Mouse (Mus musculus): ENCODE data around the gene Hmg20a. TPM values are rescaled to one million over a fixed set of nuclear protein-coding genes. Genes with fewer than 3 reads are reported as not detected.
"Not testable (repeated sequence)": the region's sequence is repeated elsewhere in the genome, so short reads cannot be mapped to it uniquely, and the experiment has no call there.

Hmg20a gene
- 10 to 100 TPM; 15.6 to 18.4 TPM for total RNA-seq (2021)
- long read RNA-seq, experiment 1, transcript Hmg20a-201 (10 exons, 3,778 nt), result major isoform, 5 of 31 reads
- long read RNA-seq, experiment 1, partial matches to known transcripts, result 10 of 31 reads
- long read RNA-seq, experiment 1, other reads (novel, unspliced or antisense), result 13 of 31 reads
- long read RNA-seq, experiment 2, partial matches to known transcripts, result 0 of 12 reads
- long read RNA-seq, experiment 2, other reads (novel, unspliced or antisense), result 9 of 12 reads

- DNase-seq, result peak; percentile 100
These were observed at the start of gene Hmg20a, which contains the start of gene Peak1 for GRCm38 (mm10) chr9:56417948-56418737. Gene Hmg20a, plus strand, starts transcription at chr9:56418609. Gene Peak1, minus strand, starts transcription at chr9:56418067.

- peak; percentile 22 to 26 for DNase-seq
These were observed 49.6 kb upstream of the Hmg20a start for GRCm38 (mm10) chr9:56368814-56369213.

- no peak for DNase-seq
These were observed 47.7 kb upstream of the Hmg20a start for GRCm38 (mm10) chr9:56370710-56371109.

GRCm38 (mm10) chr9:56374401-56374800 lies 44.0 kb upstream of the Hmg20a start:
- DNase-seq, result peak; percentile 46 to 67

- no peak for DNase-seq
These were observed 35.6 kb upstream of the Hmg20a start for GRCm38 (mm10) chr9:56382786-56383185.

- no peak for DNase-seq
These were observed 25.6 kb upstream of the Hmg20a start for GRCm38 (mm10) chr9:56392857-56393256.

GRCm38 (mm10) chr9:56396306-56396705 lies 22.1 kb upstream of the Hmg20a start:
- no peak for DNase-seq

GRCm38 (mm10) chr9:56404619-56405018 lies 13.8 kb upstream of the Hmg20a start:
- DNase-seq, result peak in 1 of 2 experiments; percentile 25

- DNase-seq, result no peak
These were observed 8.5 kb upstream of the Hmg20a start for GRCm38 (mm10) chr9:56409928-56410327.

- peak in 1 of 2 experiments; percentile 35 for DNase-seq
These were observed 5.7 kb upstream of the Hmg20a start for GRCm38 (mm10) chr9:56412716-56413115.

GRCm38 (mm10) chr9:56414322-56414721 lies 4.1 kb upstream of the Hmg20a start:
- DNase-seq, result no peak

GRCm38 (mm10) chr9:56415393-56415792 lies 3.0 kb upstream of the Hmg20a start:
- DNase-seq, result no peak

GRCm38 (mm10) chr9:56415935-56416607 lies 2.3 kb upstream of the Hmg20a start:
- no peak for DNase-seq

GRCm38 (mm10) chr9:56417415-56417947 lies 928 bp upstream of the Hmg20a start:
- peak; percentile 91 to 93 for DNase-seq

GRCm38 (mm10) chr9:56418738-56419239 lies 380 bp downstream of the Hmg20a start:
- peak; percentile 79 for DNase-seq

GRCm38 (mm10) chr9:56420236-56420635 lies 1.8 kb downstream of the Hmg20a start:
- DNase-seq, result no peak

- no peak for DNase-seq
These were observed 2.6 kb downstream of the Hmg20a start for GRCm38 (mm10) chr9:56420892-56421601.

- DNase-seq, result no peak
These were observed 3.6 kb downstream of the Hmg20a start for GRCm38 (mm10) chr9:56421991-56422390.

GRCm38 (mm10) chr9:56424861-56425260 lies 6.5 kb downstream of the Hmg20a start:
- DNase-seq, result no peak

- DNase-seq, result no peak
These were observed 17.6 kb downstream of the Hmg20a start for GRCm38 (mm10) chr9:56435821-56436526.

- DNase-seq, result not testable (repeated sequence)
These were observed 19.0 kb downstream of the Hmg20a start for GRCm38 (mm10) chr9:56437300-56437892.
